Mouse (Mus musculus) C2C12 (cell line): ENCODE measurements at regions not wholly inside any gene's neighbourhood (a gene's known extent, or its start where the extent isn't known, plus 50 kb on each side); places are given as distances from the start of the nearest gene placed in this dataset.

Experiments
- H3K27me3 ChIP-seq: one replicate; pipeline ENCODE4 v1.6.1; 2011; ENCODE audit not compliant: control insufficient read depth, insufficient read depth, insufficient read length
- H3K36me3 ChIP-seq: one replicate; pipeline ENCODE4 v1.6.1; 2011; ENCODE audit not compliant: control insufficient read depth, insufficient read depth
- H3K4me3 ChIP-seq: one replicate; pipeline ENCODE4 v1.5.1; 2011; ENCODE audit warnings: mild to moderate bottlenecking, control low read depth; ENCODE audit not compliant: poor library complexity, insufficient read depth, severe bottlenecking
- H3K79me2 ChIP-seq: one replicate; pipeline ENCODE4 v1.6.1; 2011; ENCODE audit not compliant: control insufficient read depth, insufficient read depth
- H3K79me3 ChIP-seq: one replicate; pipeline ENCODE4 v1.6.1; 2011; ENCODE audit warnings: low read depth, control low read depth
- H3ac ChIP-seq: one replicate; pipeline ENCODE3; 2011; ENCODE audit warnings: low read depth; ENCODE audit not compliant: control insufficient read depth, insufficient read length
- CEBPB ChIP-seq: IDR thresholded peaks from one replicate; pipeline ENCODE4 v1.6.1; 2011; ENCODE audit warnings: low read depth, mild to moderate bottlenecking, control low read depth, moderate library complexity
- CTCF ChIP-seq: IDR thresholded peaks from one replicate; pipeline ENCODE4 v1.5.1; 2011; ENCODE audit not compliant: control insufficient read depth, insufficient read depth, insufficient read length
- FOSL1 ChIP-seq: IDR thresholded peaks from one replicate; pipeline ENCODE4 v1.8.0; 2011; ENCODE audit warnings: mild to moderate bottlenecking, low read length; ENCODE audit not compliant: poor library complexity, insufficient read depth, severe bottlenecking
- MAX ChIP-seq: IDR thresholded peaks from one replicate; pipeline ENCODE4 v1.6.1; 2011; ENCODE audit warnings: mild to moderate bottlenecking, control low read depth
- MYOD1 ChIP-seq: IDR thresholded peaks from one replicate; pipeline ENCODE4 v1.6.1; 2011; ENCODE audit warnings: low read depth; ENCODE audit not compliant: control insufficient read depth, insufficient read length
- MYOG ChIP-seq: IDR thresholded peaks from one replicate; pipeline ENCODE4 v1.6.1; 2011; ENCODE audit not compliant: control insufficient read depth, insufficient read length; ENCODE audit errors: extremely low read depth
- USF1 ChIP-seq: IDR thresholded peaks from one replicate; pipeline ENCODE4 v1.6.1; 2011; ENCODE audit warnings: low read depth, mild to moderate bottlenecking, control low read depth, moderate library complexity

- H3K79me3 ChIP-seq: no peaks in the 10 kb centered on the region
- H3ac ChIP-seq: no peak overlapping the region
- no peaks in the 10 kb centered on the region for H3K27me3 ChIP-seq
- no peaks in the 10 kb centered on the region for H3K36me3 ChIP-seq
- TF ChIP-seq CTCF (no peak), MYOD1 (no peak), FOSL1 (no peak), USF1 (no peak), MAX (no peak), MYOG (no peak), CEBPB (no peak)
- no peak overlapping the region for H3K4me3 ChIP-seq
- no peaks in the 10 kb centered on the region for H3K79me2 ChIP-seq
Measured at GRCm38 (mm10) chr13:91385393-91385792, 74.7 kb upstream of the Ssbp2 start.

- H3K79me2 ChIP-seq: no peaks in the 10 kb centered on the region
- H3K36me3 ChIP-seq: no peaks in the 10 kb centered on the region
- TF ChIP-seq FOSL1 (no peak), MYOG (no peak), MAX (no peak), USF1 (no peak), MYOD1 (no peak), CTCF (no peak), CEBPB (no peak)
- no peaks in the 10 kb centered on the region for H3K27me3 ChIP-seq
- no peaks in the 10 kb centered on the region for H3K79me3 ChIP-seq
- H3ac ChIP-seq: no peak overlapping the region
- H3K4me3 ChIP-seq: no peak overlapping the region
Measured at GRCm38 (mm10) chr13:91387913-91388312, 72.2 kb upstream of the Ssbp2 start.

GRCm38 (mm10) chr13:91403632-91404031 is 56.5 kb upstream of the Ssbp2 start:
- no peaks in the 10 kb centered on the region for H3K27me3 ChIP-seq
- H3K4me3 ChIP-seq: no peak overlapping the region
- TF ChIP-seq FOSL1 (no peak), CTCF (no peak), MYOG (no peak), MYOD1 (no peak), USF1 (no peak), CEBPB (no peak), MAX (no peak)
- H3ac ChIP-seq: no peak overlapping the region
- H3K36me3 ChIP-seq: no peaks in the 10 kb centered on the region
- no peaks in the 10 kb centered on the region for H3K79me3 ChIP-seq
- H3K79me2 ChIP-seq: no peaks in the 10 kb centered on the region

GRCm38 (mm10) chr13:91405027-91405426 is 55.1 kb upstream of the Ssbp2 start:
- no peak overlapping the region for H3K4me3 ChIP-seq
- H3K79me3 ChIP-seq: no peaks in the 10 kb centered on the region
- no peaks in the 10 kb centered on the region for H3K79me2 ChIP-seq
- no peak overlapping the region for H3ac ChIP-seq
- H3K36me3 ChIP-seq: no peaks in the 10 kb centered on the region
- H3K27me3 ChIP-seq: no peaks in the 10 kb centered on the region
- TF ChIP-seq MAX (no peak), CTCF (no peak), CEBPB (no peak), MYOD1 (no peak), USF1 (no peak), MYOG (no peak), FOSL1 (no peak)

- H3K27me3 ChIP-seq: no peaks in the 10 kb centered on the region
- H3ac ChIP-seq: no peak overlapping the region
- TF ChIP-seq CTCF: no peak
- no peak for TF ChIP-seq MAX
- TF ChIP-seq MYOG: no peak
- no peak for TF ChIP-seq MYOD1
- no peak for TF ChIP-seq USF1
- no peak for TF ChIP-seq CEBPB
- no peak for TF ChIP-seq FOSL1
- no peaks in the 10 kb centered on the region for H3K79me2 ChIP-seq
- H3K4me3 ChIP-seq: no peak overlapping the region
- no peaks in the 10 kb centered on the region for H3K36me3 ChIP-seq
- H3K79me3 ChIP-seq: no peaks in the 10 kb centered on the region
Measured at GRCm38 (mm10) chr13:91410116-91410515, 50.0 kb upstream of the Ssbp2 start.
